Mouse (Mus musculus): ENCODE data around the gene Gorasp1. TPM values are rescaled to one million over a fixed set of nuclear protein-coding genes. Genes with fewer than 3 reads are reported as not detected.

The Gorasp1 gene
- polyA plus RNA-seq, 1 experiment from 2014 or later = 23.6 TPM

- Histone ChIP-seq H3K9me3 (ENCODE audit: control insufficient read depth, low read length) (no peaks in the 10 kb centered on the region), H3K36me3 (ENCODE audit: control insufficient read depth, insufficient read depth, low read length) (no peaks in the 10 kb centered on the region), H3K27me3 (ENCODE audit: control insufficient read depth, insufficient read depth, low read length) (no peaks in the 10 kb centered on the region), H3K4me2 (ENCODE audit: low read depth) (peak overlapping the region; percentile 66), H3K9ac (ENCODE audit: low read length) (peak overlapping the region; percentile 81), H3K4me1 (ENCODE audit: control insufficient read depth, insufficient read depth, low read length) (peaks cover 7% of the 10 kb centered on the region), H3K4me3 (ENCODE audit: low read depth, low read length) (peak overlapping the region; percentile 94), H3K27ac (ENCODE audit: low read depth, low read length) (no peak overlapping the region)
- 1% methylated on average over 58 of the region's 71 CpGs for WGBS
- ATAC-seq (ENCODE audit: insufficient read depth, low FRiP score, low TSS enrichment) = peak; percentile 80
- DNase-seq (ENCODE audit: low spot score) = peak; percentile 29
Observed at GRCm38 (mm10) chr9:119895040-119895721, 42.2 kb downstream of the Gorasp1 start.

GRCm38 (mm10) chr9:119894339-119895009 lies 42.9 kb downstream of the Gorasp1 start, which contains the start of gene Wdr48:
TSS of gene Wdr48 (plus strand) at chr9:119894878.
- DNase-seq (ENCODE audit: low spot score) = peak; percentile 97
- Histone ChIP-seq H3K9ac (ENCODE audit: low read length) (peak within 1 kb of the TSS; percentile 81), H3K27ac (ENCODE audit: low read depth, low read length) (no peak within 1 kb of the TSS), H3K36me3 (ENCODE audit: control insufficient read depth, insufficient read depth, low read length) (no peaks in the 10 kb centered on the region), H3K9me3 (ENCODE audit: control insufficient read depth, low read length) (no peaks in the 10 kb centered on the region), H3K27me3 (ENCODE audit: control insufficient read depth, insufficient read depth, low read length) (no peaks in the 10 kb centered on the region), H3K4me2 (ENCODE audit: low read depth) (peak within 1 kb of the TSS; percentile 66), H3K4me3 (ENCODE audit: low read depth, low read length) (peak within 1 kb of the TSS; percentile 94), H3K4me1 (ENCODE audit: control insufficient read depth, insufficient read depth, low read length) (peaks cover 7% of the 10 kb centered on the region)
- ATAC-seq (ENCODE audit: insufficient read depth, low FRiP score, low TSS enrichment) = peak; percentile 99
- 4% methylated on average over 34 of the region's 34 CpGs for WGBS

GRCm38 (mm10) chr9:119893881-119894280 lies 43.5 kb downstream of the Gorasp1 start:
- Histone ChIP-seq H3K36me3 (ENCODE audit: control insufficient read depth, insufficient read depth, low read length) (no peaks in the 10 kb centered on the region), H3K9me3 (ENCODE audit: control insufficient read depth, low read length) (no peaks in the 10 kb centered on the region), H3K4me2 (ENCODE audit: low read depth) (no peak overlapping the region; the same call in 1 of the 2 replicates), H3K27me3 (ENCODE audit: control insufficient read depth, insufficient read depth, low read length) (no peaks in the 10 kb centered on the region), H3K4me1 (ENCODE audit: control insufficient read depth, insufficient read depth, low read length) (peaks cover 7% of the 10 kb centered on the region), H3K4me3 (ENCODE audit: low read depth, low read length) (no peak overlapping the region), H3K27ac (ENCODE audit: low read depth, low read length) (no peak overlapping the region), H3K9ac (ENCODE audit: low read length) (no peak overlapping the region)
- no peak for DNase-seq (ENCODE audit: low spot score)
- ATAC-seq (ENCODE audit: insufficient read depth, low FRiP score, low TSS enrichment) = no peak
- WGBS = 83% methylated on average over 5 of the region's 5 CpGs

- Histone ChIP-seq H3K9ac (ENCODE audit: low read length) (no peak overlapping the region), H3K27me3 (ENCODE audit: control insufficient read depth, insufficient read depth, low read length) (no peaks in the 10 kb centered on the region), H3K27ac (ENCODE audit: low read depth, low read length) (no peak overlapping the region), H3K9me3 (ENCODE audit: control insufficient read depth, low read length) (no peaks in the 10 kb centered on the region), H3K4me1 (ENCODE audit: control insufficient read depth, insufficient read depth, low read length) (peaks cover 4% of the 10 kb centered on the region), H3K4me2 (ENCODE audit: low read depth) (no peak overlapping the region), H3K4me3 (ENCODE audit: low read depth, low read length) (no peak overlapping the region), H3K36me3 (ENCODE audit: control insufficient read depth, insufficient read depth, low read length) (no peaks in the 10 kb centered on the region)
- no peak for ATAC-seq (ENCODE audit: insufficient read depth, low FRiP score, low TSS enrichment)
- DNase-seq (ENCODE audit: low spot score) = peak; percentile 21
- WGBS = 53% methylated on average over 2 of the region's 2 CpGs
Observed at GRCm38 (mm10) chr9:119890692-119891091, 46.7 kb downstream of the Gorasp1 start.

- 84% methylated on average over 9 of the region's 9 CpGs for WGBS
- no peak for DNase-seq (ENCODE audit: low spot score)
- ATAC-seq (ENCODE audit: insufficient read depth, low FRiP score, low TSS enrichment) = no peak
- H3K27ac ChIP-seq (ENCODE audit: low read depth, low read length) = no peak overlapping the region
- H3K9ac ChIP-seq (ENCODE audit: low read length) = no peak overlapping the region
- no peaks in the 10 kb centered on the region for H3K27me3 ChIP-seq (ENCODE audit: control insufficient read depth, insufficient read depth, low read length)
- no peaks in the 10 kb centered on the region for H3K4me1 ChIP-seq (ENCODE audit: control insufficient read depth, insufficient read depth, low read length)
- no peak overlapping the region for H3K4me2 ChIP-seq (ENCODE audit: low read depth)
- H3K36me3 ChIP-seq (ENCODE audit: control insufficient read depth, insufficient read depth, low read length) = no peaks in the 10 kb centered on the region
- H3K9me3 ChIP-seq (ENCODE audit: control insufficient read depth, low read length) = no peaks in the 10 kb centered on the region
- no peak overlapping the region for H3K4me3 ChIP-seq (ENCODE audit: low read depth, low read length)
Observed at GRCm38 (mm10) chr9:119889446-119889845, 47.9 kb downstream of the Gorasp1 start.

- Histone ChIP-seq H3K36me3 (ENCODE audit: control insufficient read depth, insufficient read depth, low read length) (no peaks in the 10 kb centered on the region), H3K4me1 (ENCODE audit: control insufficient read depth, insufficient read depth, low read length) (no peaks in the 10 kb centered on the region), H3K9me3 (ENCODE audit: control insufficient read depth, low read length) (no peaks in the 10 kb centered on the region), H3K4me2 (ENCODE audit: low read depth) (no peak overlapping the region), H3K27ac (ENCODE audit: low read depth, low read length) (no peak overlapping the region), H3K27me3 (ENCODE audit: control insufficient read depth, insufficient read depth, low read length) (no peaks in the 10 kb centered on the region), H3K9ac (ENCODE audit: low read length) (no peak overlapping the region), H3K4me3 (ENCODE audit: low read depth, low read length) (no peak overlapping the region)
- DNase-seq (ENCODE audit: low spot score) = peak; percentile 45
- peak; percentile 63; the same call in 1 of the 2 replicates for ATAC-seq (ENCODE audit: insufficient read depth, low FRiP score, low TSS enrichment)
- WGBS = 52% methylated on average over 2 of the region's 2 CpGs
Observed at GRCm38 (mm10) chr9:119888843-119889246, 48.5 kb downstream of the Gorasp1 start.

GRCm38 (mm10) chr9:119887144-119887901 lies 50.0 kb downstream of the Gorasp1 start:
- ATAC-seq (ENCODE audit: insufficient read depth, low FRiP score, low TSS enrichment) (no peak), DNase-seq (ENCODE audit: low spot score) (no peak)
- Histone ChIP-seq H3K4me2 (ENCODE audit: low read depth) (no peak overlapping the region), H3K4me3 (ENCODE audit: low read depth, low read length) (no peak overlapping the region), H3K27me3 (ENCODE audit: control insufficient read depth, insufficient read depth, low read length) (no peaks in the 10 kb centered on the region), H3K9me3 (ENCODE audit: control insufficient read depth, low read length) (no peaks in the 10 kb centered on the region), H3K27ac (ENCODE audit: low read depth, low read length) (no peak overlapping the region), H3K9ac (ENCODE audit: low read length) (no peak overlapping the region), H3K36me3 (ENCODE audit: control insufficient read depth, insufficient read depth, low read length) (no peaks in the 10 kb centered on the region), H3K4me1 (ENCODE audit: control insufficient read depth, insufficient read depth, low read length) (no peaks in the 10 kb centered on the region)
- 81% methylated on average over 4 of the region's 4 CpGs for WGBS

All from neural tube, embryonic 11.5 days (tissue).